Mouse (Mus musculus) CH12.LX (cell line): Measurements from ENCODE around the gene Upf1.

Experiments used
- CTCF ChIP-seq, 2 experiments: IDR thresholded peaks in 1 of 2; conservative IDR thresholded peaks in 1 of 2; 2 replicates each; pipeline ENCODE4 v1.5.1; 2011 to 2012; ENCODE audit warnings: low read depth in 2 of 2, low read length in 2 of 2, improper control_type of control experiment in 1 of 2, inconsistent platforms in 1 of 2, mild to moderate bottlenecking in 1 of 2, moderate library complexity in 1 of 2
- E2F4 ChIP-seq: IDR thresholded peaks from 2 replicates; pipeline ENCODE4 v1.6.1; 2011; ENCODE audit warnings: low read depth, low read length, improper control_type of control experiment; ENCODE audit not compliant: insufficient replicate concordance
- EP300 ChIP-seq: IDR thresholded peaks from 2 replicates; pipeline ENCODE4 v1.6.1; 2011; ENCODE audit warnings: low read length, improper control_type of control experiment
- POLR2A ChIP-seq: IDR thresholded peaks from 2 replicates; pipeline ENCODE4 v1.6.1; 2011; ENCODE audit warnings: low read depth, mild to moderate bottlenecking, improper control_type of control experiment, low read length
- SMC3 ChIP-seq: IDR thresholded peaks from 2 replicates; pipeline ENCODE4 v1.6.1; 2011; ENCODE audit warnings: low read depth, low read length, improper control_type of control experiment
- USF1 ChIP-seq: IDR thresholded peaks from 2 replicates; pipeline ENCODE4 v1.6.1; 2014; ENCODE audit warnings: low read depth, mild to moderate bottlenecking, inconsistent platforms, low read length, improper control_type of control experiment
- USF2 ChIP-seq: conservative IDR thresholded peaks from 2 replicates; pipeline ENCODE4 v1.6.1; 2011; ENCODE audit warnings: low read depth, low read length, improper control_type of control experiment
- ZC3H11A ChIP-seq: IDR thresholded peaks from 2 replicates; pipeline ENCODE4 v1.6.1; 2012; ENCODE audit warnings: low read depth, mild to moderate bottlenecking, inconsistent platforms, low read length, improper control_type of control experiment
- ZNF384 ChIP-seq: IDR thresholded peaks from 2 replicates; pipeline ENCODE4 v1.6.1; 2012; ENCODE audit warnings: low read depth, low read length, improper control_type of control experiment, inconsistent platforms

DNA sequence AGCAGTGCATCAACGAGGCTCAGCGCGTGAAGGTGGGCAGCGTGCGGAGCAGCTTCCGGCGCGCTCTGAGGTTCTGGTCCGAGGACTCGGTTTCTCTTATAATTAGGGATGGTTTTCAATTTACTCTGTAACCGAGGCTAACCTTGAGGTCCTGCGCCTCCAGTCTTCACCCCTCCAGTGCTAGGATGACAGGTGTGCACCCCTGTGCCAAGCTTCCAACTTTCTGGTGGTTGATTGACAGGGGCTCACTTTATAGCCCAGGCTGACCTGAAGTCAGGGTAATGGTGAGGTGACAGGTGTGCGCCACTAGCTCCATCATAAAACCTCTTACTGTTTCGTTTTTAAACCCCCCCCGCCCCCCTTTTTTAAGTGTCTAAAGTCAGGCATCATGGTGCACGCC lies 50.2 kb downstream of the Upf1 start:
- TF ChIP-seq USF1 (no peak), POLR2A (no peak), E2F4 (no peak), SMC3 (no peak), CTCF (conservative IDR thresholded peaks at IDR 0.05 in 1 of 2, IDR thresholded peaks at IDR 0.05 in 1 of 2; ENCODE audit: low read depth in 2 of 2, low read length in 2 of 2) (no peak), USF2 (no peak), ZNF384 (no peak), ZC3H11A (no peak), EP300 (no peak)
